Mouse (Mus musculus) erythroblast, embryonic 14.5 days (primary cell): Measurements from ENCODE around the gene AC141477.1. TPM values are rescaled to one million over a fixed set of nuclear protein-coding genes. Genes with fewer than 3 reads are reported as not detected.

Experiments used
- H3K27me3 ChIP-seq: 2 replicates; pipeline ENCODE4 v1.6.1; 2012; ENCODE audit warnings: inconsistent platforms; ENCODE audit not compliant: control insufficient read depth
- H3K36me3 ChIP-seq: 2 replicates; pipeline ENCODE4 v1.6.1; 2012; ENCODE audit warnings: mild to moderate bottlenecking, inconsistent platforms; ENCODE audit not compliant: control insufficient read depth
- H3K4me1 ChIP-seq: 2 replicates; pipeline ENCODE4 v1.6.1; 2012; ENCODE audit warnings: inconsistent platforms; ENCODE audit not compliant: control insufficient read depth
- H3K4me3 ChIP-seq: replicated peaks from 2 replicates; pipeline ENCODE3; 2012; ENCODE audit warnings: moderate library complexity, mild to moderate bottlenecking, inconsistent platforms
- H3K9me3 ChIP-seq: 2 replicates; pipeline ENCODE4 v1.6.1; 2012; ENCODE audit warnings: low read length, inconsistent platforms, mixed read lengths; ENCODE audit not compliant: control insufficient read depth
- GATA1 ChIP-seq: IDR thresholded peaks from 2 replicates; pipeline ENCODE4 v1.6.1; 2012; ENCODE audit warnings: low read length, inconsistent platforms, mixed read lengths
- TAL1 ChIP-seq: IDR thresholded peaks from 3 replicates; pipeline ENCODE4 v1.6.1; 2012; ENCODE audit warnings: low read length, inconsistent platforms, mixed read lengths
- polyA plus RNA-seq: library from polyadenylated mRNA; stranded (reverse); fragments of >175 nt; gene quantifications from 2 replicates; pipeline ENCODE4 v1.2.3, GENCODE M21; 2012

Gene AC141477.1
- polyA plus RNA-seq, 1 experiment = not detected

GRCm38 (mm10) chr10:76433925-76434324 is 6.3 kb downstream of the AC141477.1 start:
- no peak overlapping the region for H3K4me3 ChIP-seq
- no peaks in the 10 kb centered on the region; the same call in 1 of the 2 replicates for H3K4me1 ChIP-seq
- peaks cover 100% of the 10 kb centered on the region for H3K36me3 ChIP-seq
- H3K27me3 ChIP-seq = no peaks in the 10 kb centered on the region
- no peaks in the 10 kb centered on the region for H3K9me3 ChIP-seq
- TF ChIP-seq TAL1 = no peak
- no peak for TF ChIP-seq GATA1

DNA sequence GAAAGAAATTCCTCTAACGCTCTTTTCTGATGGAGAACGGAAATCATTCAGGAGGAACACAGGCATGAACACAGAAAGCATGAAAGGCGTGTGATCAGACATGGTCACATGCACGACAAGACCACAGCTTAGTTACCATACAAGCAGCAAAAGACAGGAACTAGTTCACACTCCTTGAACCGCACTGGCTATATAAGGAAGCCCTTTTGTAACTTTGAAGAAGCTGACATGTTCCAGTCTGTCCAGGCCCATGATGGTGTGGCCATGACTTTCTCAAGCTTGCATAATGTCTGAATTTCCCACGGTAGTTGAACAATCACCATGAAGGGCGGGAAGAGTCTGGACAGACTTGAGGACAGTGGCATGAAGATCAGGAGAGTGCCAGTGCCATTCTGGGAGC is 14.6 kb downstream of the AC141477.1 start:
- Histone ChIP-seq H3K36me3 (peaks cover 96% of the 10 kb centered on the region), H3K9me3 (no peaks in the 10 kb centered on the region), H3K4me3 (no peak overlapping the region), H3K27me3 (no peaks in the 10 kb centered on the region), H3K4me1 (no peaks in the 10 kb centered on the region)
- TF ChIP-seq GATA1 = no peak
- TF ChIP-seq TAL1 = no peak

GRCm38 (mm10) chr10:76416811-76417210 is 23.4 kb downstream of the AC141477.1 start:
- H3K27me3 ChIP-seq = no peaks in the 10 kb centered on the region
- H3K4me3 ChIP-seq = no peak overlapping the region
- H3K36me3 ChIP-seq = peaks cover 100% of the 10 kb centered on the region
- no peaks in the 10 kb centered on the region for H3K9me3 ChIP-seq
- TF ChIP-seq TAL1 = no peak
- no peak for TF ChIP-seq GATA1
- H3K4me1 ChIP-seq = peaks cover 6% of the 10 kb centered on the region

DNA sequence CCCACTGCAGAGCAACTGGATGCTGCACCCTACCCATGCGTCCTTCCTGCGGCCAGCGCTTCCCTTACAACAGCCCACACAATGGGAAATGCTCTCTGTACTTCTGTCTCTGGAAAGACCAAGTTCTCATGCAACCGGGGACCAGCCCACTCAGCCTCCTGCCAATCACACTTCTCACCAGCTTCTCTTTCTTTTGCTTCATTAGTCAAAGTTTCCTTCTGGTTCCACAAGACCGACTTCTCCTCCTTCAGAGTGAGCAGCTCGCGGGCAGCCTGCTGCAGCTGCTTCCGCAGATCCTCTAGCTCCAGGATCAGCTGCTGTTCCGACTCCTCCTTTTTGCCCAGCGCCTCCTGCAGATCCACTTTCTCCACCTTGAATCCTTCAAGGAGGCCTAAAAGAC is 31.7 kb downstream of the AC141477.1 start:
- Histone ChIP-seq H3K9me3 (no peaks in the 10 kb centered on the region), H3K4me1 (no peaks in the 10 kb centered on the region), H3K36me3 (peaks cover 99% of the 10 kb centered on the region), H3K27me3 (no peaks in the 10 kb centered on the region), H3K4me3 (no peak overlapping the region)
- TF ChIP-seq TAL1 (no peak), GATA1 (no peak)

- Histone ChIP-seq H3K27me3 (no peaks in the 10 kb centered on the region), H3K36me3 (peaks cover 93% of the 10 kb centered on the region), H3K4me3 (no peak overlapping the region), H3K9me3 (peaks cover 6% of the 10 kb centered on the region), H3K4me1 (no peaks in the 10 kb centered on the region; the same call in 1 of the 2 replicates)
- TF ChIP-seq GATA1 = no peak
- no peak for TF ChIP-seq TAL1
Observed at GRCm38 (mm10) chr10:76392596-76392995, 47.6 kb downstream of the AC141477.1 start.

- no peaks in the 10 kb centered on the region for H3K27me3 ChIP-seq
- TF ChIP-seq GATA1 (no peak), TAL1 (no peak)
- no peak overlapping the region for H3K4me3 ChIP-seq
- H3K36me3 ChIP-seq = peaks cover 92% of the 10 kb centered on the region
- peaks cover 6% of the 10 kb centered on the region for H3K9me3 ChIP-seq
- H3K4me1 ChIP-seq = no peaks in the 10 kb centered on the region; the same call in 1 of the 2 replicates
Observed at GRCm38 (mm10) chr10:76391786-76392185, 48.5 kb downstream of the AC141477.1 start.

DNA sequence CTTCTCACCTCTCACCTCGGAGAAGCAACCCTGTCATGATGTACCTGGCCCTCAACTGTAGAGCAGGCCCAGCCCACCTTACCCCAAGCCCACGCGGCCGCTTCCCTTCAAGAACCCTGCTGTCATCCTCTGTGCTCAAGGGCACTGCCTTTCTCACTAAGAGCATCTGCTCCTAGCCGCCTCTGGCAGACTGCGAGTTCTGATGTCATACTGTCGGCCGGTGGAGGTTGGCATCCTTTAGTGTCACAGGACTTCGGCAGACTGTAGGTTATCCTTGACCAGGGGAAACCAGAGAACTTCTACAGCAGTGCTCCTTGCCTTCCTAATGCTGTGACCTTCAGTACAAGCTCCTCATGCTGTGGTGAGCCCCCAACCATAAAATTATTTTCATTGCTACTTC is 49.1 kb downstream of the AC141477.1 start:
- Histone ChIP-seq H3K4me1 (no peaks in the 10 kb centered on the region; the same call in 1 of the 2 replicates), H3K36me3 (peaks cover 92% of the 10 kb centered on the region), H3K9me3 (peaks cover 6% of the 10 kb centered on the region), H3K27me3 (no peaks in the 10 kb centered on the region), H3K4me3 (no peak overlapping the region)
- TF ChIP-seq GATA1 (no peak), TAL1 (no peak)

Other genes starting within 250 kb of the AC141477.1 start
- gene Prmt2, start 202.6 kb downstream of the AC141477.1 start, polyA plus RNA-seq = 0.13 and 0.15 TPM in 2 replicates
- gene S100b, start 186.6 kb downstream of the AC141477.1 start, polyA plus RNA-seq = not detected in 2 replicates
- gene Dip2a, start 95.2 kb downstream of the AC141477.1 start, polyA plus RNA-seq = 0.02 and 0.03 TPM in 2 replicates
- 8.5 and 11.9 TPM in 2 replicates for gene Pcnt, start 2.3 kb upstream of the AC141477.1 start, polyA plus RNA-seq
- not detected in 2 replicates for gene 2610028H24Rik, start 8.6 kb upstream of the AC141477.1 start, polyA plus RNA-seq
- gene Mcm3ap, start 28.5 kb upstream of the AC141477.1 start, polyA plus RNA-seq = 2.7 and 3.0 TPM in 2 replicates
- gene Ybey, start 28.7 kb upstream of the AC141477.1 start, polyA plus RNA-seq = 0.11 and 0.14 TPM in 2 replicates
- 0.16 and 0.21 TPM in 2 replicates for gene Lss, start 91.1 kb upstream of the AC141477.1 start, polyA plus RNA-seq
- not detected in 2 replicates for gene Spatc1l, start 121.8 kb upstream of the AC141477.1 start, polyA plus RNA-seq
- gene Ftcd, start 135.2 kb upstream of the AC141477.1 start, polyA plus RNA-seq = not detected in 2 replicates
- gene Col6a2, start 183.2 kb upstream of the AC141477.1 start, polyA plus RNA-seq = not detected in 2 replicates